Mouse (Mus musculus): ENCODE data around the gene Gm28047. TPM values are rescaled to one million over a fixed set of nuclear protein-coding genes. Genes with fewer than 3 reads are reported as not detected.
"Not testable (repeated sequence)": the region's sequence is repeated elsewhere in the genome, so short reads cannot be mapped to it uniquely, and the experiment has no call there.

Gm28047 gene
- total and polyA plus RNA-seq, 2 experiments, result not detected

DNA sequence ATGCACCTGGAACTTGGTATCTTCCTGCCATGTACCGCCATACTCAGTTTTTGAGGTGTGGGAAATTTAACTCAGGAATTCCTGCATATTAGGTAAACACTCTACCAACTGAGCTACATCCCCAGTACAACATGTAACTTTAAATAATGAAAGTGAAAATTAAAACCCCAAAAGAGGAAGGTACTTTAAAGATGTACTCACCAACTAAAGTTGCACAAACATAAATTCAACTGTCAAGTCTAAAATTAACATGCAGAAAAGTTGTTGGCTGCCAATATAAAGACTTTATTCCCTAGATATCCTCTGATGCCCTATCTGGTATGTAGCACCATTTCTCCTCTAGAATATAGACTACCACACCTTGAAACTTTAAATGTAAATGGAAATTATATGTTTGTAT is 7.2 kb downstream of the Gm28047 start:
- 88% methylated on average over 1 of the region's 1 CpGs for WGBS
- H3K4me1 ChIP-seq (ENCODE audit: control insufficient read depth, insufficient read depth, low read length), result peaks cover 11% of the 10 kb centered on the region
- no peaks in the 10 kb centered on the region for H3K27me3 ChIP-seq (ENCODE audit: control insufficient read depth, insufficient read depth, low read length)
- H3K27ac ChIP-seq (replicated peaks; ENCODE audit: insufficient read depth, low read depth, low read length), result no peak overlapping the region
- no peak for DNase-seq (ENCODE audit: extremely low read depth, low read depth, low spot score)
- TF ChIP-seq CTCF (IDR thresholded peaks at IDR 0.05; ENCODE audit: low read depth, low read length) (no peak), POLR2A (IDR thresholded peaks at IDR 0.05; ENCODE audit: extremely low read depth, insufficient read depth, low read length) (no peak)
- peaks cover 2% of the 10 kb centered on the region; the same call in 1 of the 2 replicates for H3K36me3 ChIP-seq (ENCODE audit: control insufficient read depth, insufficient read depth, low read length)
- H3K9ac ChIP-seq (ENCODE audit: low read depth, low read length), result no peak overlapping the region
- H3K4me3 ChIP-seq (ENCODE audit: insufficient read depth, low read depth, low read length), result no peak overlapping the region
- peaks cover 16% of the 10 kb centered on the region; the same call in 1 of the 2 replicates for H3K79me2 ChIP-seq (ENCODE audit: control insufficient read depth, insufficient read depth, low read length)

DNA sequence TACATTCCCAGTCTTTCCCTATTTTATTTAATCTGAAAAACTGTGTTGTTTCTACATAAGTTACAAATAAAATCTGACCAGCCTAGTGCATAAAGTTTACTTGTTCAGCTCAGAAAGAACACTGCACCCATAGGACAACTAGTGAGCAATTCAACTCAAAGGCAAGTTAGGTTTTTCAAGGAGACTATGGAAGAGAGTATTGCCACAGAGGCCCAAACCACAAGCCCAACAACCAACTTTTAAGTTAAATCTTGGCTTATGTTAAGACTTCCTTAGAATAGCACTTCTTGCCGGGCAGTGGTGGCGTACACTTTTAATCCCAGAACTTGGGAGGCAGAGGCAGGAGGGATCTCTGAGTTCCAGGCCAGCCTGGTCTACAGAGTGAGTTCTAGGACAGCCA is 8.7 kb downstream of the Gm28047 start:
- H3K27me3 ChIP-seq (ENCODE audit: control insufficient read depth, insufficient read depth, low read length), result no peaks in the 10 kb centered on the region
- H3K36me3 ChIP-seq (ENCODE audit: control insufficient read depth, insufficient read depth, low read length), result no peaks in the 10 kb centered on the region; the same call in 1 of the 2 replicates
- no peak overlapping the region for H3K4me3 ChIP-seq (ENCODE audit: insufficient read depth, low read depth, low read length)
- H3K79me2 ChIP-seq (ENCODE audit: control insufficient read depth, insufficient read depth, low read length), result peaks cover 19% of the 10 kb centered on the region
- WGBS, result 93% methylated on average over 2 of the region's 2 CpGs
- no peak overlapping the region for H3K9ac ChIP-seq (ENCODE audit: low read depth, low read length)
- no peak overlapping the region for H3K27ac ChIP-seq (replicated peaks; ENCODE audit: insufficient read depth, low read depth, low read length)
- no peak for DNase-seq (ENCODE audit: extremely low read depth, low read depth, low spot score)
- no peak for TF ChIP-seq CTCF (IDR thresholded peaks at IDR 0.05; ENCODE audit: low read depth, low read length)
- no peak for TF ChIP-seq POLR2A (IDR thresholded peaks at IDR 0.05; ENCODE audit: extremely low read depth, insufficient read depth, low read length)
- H3K4me1 ChIP-seq (ENCODE audit: control insufficient read depth, insufficient read depth, low read length), result peaks cover 7% of the 10 kb centered on the region; the same call in 1 of the 2 replicates

DNA sequence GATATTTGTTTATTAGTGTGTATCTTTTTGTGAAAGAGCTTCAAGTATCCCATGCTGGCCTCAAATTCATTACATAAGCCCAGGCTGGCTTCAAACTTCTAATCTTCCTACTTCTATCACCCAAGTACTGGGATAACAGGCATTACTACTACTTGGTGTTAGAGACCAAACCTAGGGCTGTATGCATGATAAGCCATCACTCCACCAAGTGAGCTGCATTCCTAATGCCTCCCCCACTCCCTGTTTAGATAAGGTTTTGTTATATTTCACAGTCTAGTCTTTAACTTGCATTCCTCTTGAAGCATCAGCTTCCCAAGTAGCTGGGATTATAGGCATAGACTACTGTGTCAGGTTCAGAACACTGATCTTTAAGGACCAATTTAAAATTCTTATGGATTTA is 10.6 kb downstream of the Gm28047 start:
- Histone ChIP-seq H3K9ac (ENCODE audit: low read depth, low read length) (no peak overlapping the region), H3K79me2 (ENCODE audit: control insufficient read depth, insufficient read depth, low read length) (peaks cover 10% of the 10 kb centered on the region), H3K27me3 (ENCODE audit: control insufficient read depth, insufficient read depth, low read length) (no peaks in the 10 kb centered on the region), H3K4me1 (ENCODE audit: control insufficient read depth, insufficient read depth, low read length) (peaks cover 7% of the 10 kb centered on the region; the same call in 1 of the 2 replicates), H3K27ac (replicated peaks; ENCODE audit: insufficient read depth, low read depth, low read length) (no peak overlapping the region), H3K36me3 (ENCODE audit: control insufficient read depth, insufficient read depth, low read length) (no peaks in the 10 kb centered on the region; the same call in 1 of the 2 replicates), H3K4me3 (ENCODE audit: insufficient read depth, low read depth, low read length) (no peak overlapping the region)
- TF ChIP-seq POLR2A (IDR thresholded peaks at IDR 0.05; ENCODE audit: extremely low read depth, insufficient read depth, low read length) (no peak), CTCF (IDR thresholded peaks at IDR 0.05; ENCODE audit: low read depth, low read length) (no peak)
- DNase-seq (ENCODE audit: extremely low read depth, low read depth, low spot score), result no peak

DNA sequence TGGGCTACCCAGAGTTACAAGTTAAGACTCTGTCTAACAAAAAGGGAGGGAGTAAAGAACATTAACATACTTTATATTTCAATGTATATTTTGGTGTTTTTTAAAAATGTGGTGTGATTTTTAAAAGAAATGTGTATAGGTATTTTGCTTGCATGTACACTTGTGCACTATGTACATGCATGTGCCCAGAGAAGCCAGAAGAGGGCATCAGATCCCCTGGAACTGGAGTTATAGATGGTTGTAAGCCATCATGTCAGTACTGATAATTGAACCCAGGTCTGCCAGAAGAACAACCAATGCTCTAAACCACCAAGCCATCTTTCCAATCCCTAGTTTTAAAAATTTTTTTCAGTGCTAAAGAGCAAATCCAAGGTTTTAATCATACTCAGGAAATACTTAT is 11.9 kb downstream of the Gm28047 start:
- Histone ChIP-seq H3K79me2 (ENCODE audit: control insufficient read depth, insufficient read depth, low read length) (peaks cover 10% of the 10 kb centered on the region), H3K9ac (ENCODE audit: low read depth, low read length) (no peak overlapping the region), H3K27ac (replicated peaks; ENCODE audit: insufficient read depth, low read depth, low read length) (no peak overlapping the region), H3K4me1 (ENCODE audit: control insufficient read depth, insufficient read depth, low read length) (peaks cover 7% of the 10 kb centered on the region; the same call in 1 of the 2 replicates), H3K36me3 (ENCODE audit: control insufficient read depth, insufficient read depth, low read length) (no peaks in the 10 kb centered on the region; the same call in 1 of the 2 replicates), H3K27me3 (ENCODE audit: control insufficient read depth, insufficient read depth, low read length) (no peaks in the 10 kb centered on the region), H3K4me3 (ENCODE audit: insufficient read depth, low read depth, low read length) (no peak overlapping the region)
- TF ChIP-seq CTCF (IDR thresholded peaks at IDR 0.05; ENCODE audit: low read depth, low read length), result 0 out of 2 replicates have a peak, but pooled peaks have one; percentile 5
- no peak for TF ChIP-seq POLR2A (IDR thresholded peaks at IDR 0.05; ENCODE audit: extremely low read depth, insufficient read depth, low read length)
- DNase-seq (ENCODE audit: extremely low read depth, low read depth, low spot score), result no peak

DNA sequence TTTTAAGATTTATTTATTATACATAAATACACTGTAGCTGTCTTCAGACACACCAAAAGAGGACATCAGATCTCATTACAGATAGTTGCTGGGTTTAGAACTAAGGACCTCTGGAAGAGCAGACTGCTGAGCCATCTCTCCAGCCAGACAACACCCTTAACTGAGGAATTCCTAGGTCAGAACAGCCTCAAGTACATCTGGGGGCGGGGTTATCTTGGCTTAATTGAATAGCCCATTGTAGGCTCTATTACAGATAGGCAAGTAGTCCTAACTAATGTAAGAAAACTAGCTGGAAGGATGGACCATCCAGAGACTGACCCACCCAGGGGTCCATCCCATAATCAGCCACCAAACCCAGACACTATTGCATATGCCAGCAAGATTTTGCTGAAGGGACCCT is 16.3 kb downstream of the Gm28047 start:
- not testable (repeated sequence) for H3K4me1 ChIP-seq (ENCODE audit: control insufficient read depth, insufficient read depth, low read length); H3K27ac ChIP-seq (replicated peaks; ENCODE audit: insufficient read depth, low read depth, low read length); H3K27me3 ChIP-seq (ENCODE audit: control insufficient read depth, insufficient read depth, low read length); H3K36me3 ChIP-seq (ENCODE audit: control insufficient read depth, insufficient read depth, low read length); H3K4me3 ChIP-seq (ENCODE audit: insufficient read depth, low read depth, low read length); H3K9ac ChIP-seq (ENCODE audit: low read depth, low read length); DNase-seq (ENCODE audit: extremely low read depth, low read depth, low spot score)
- H3K79me2 ChIP-seq (ENCODE audit: control insufficient read depth, insufficient read depth, low read length), result peaks cover 16% of the 10 kb centered on the region
- 85% methylated on average over 1 of the region's 1 CpGs for WGBS

DNA sequence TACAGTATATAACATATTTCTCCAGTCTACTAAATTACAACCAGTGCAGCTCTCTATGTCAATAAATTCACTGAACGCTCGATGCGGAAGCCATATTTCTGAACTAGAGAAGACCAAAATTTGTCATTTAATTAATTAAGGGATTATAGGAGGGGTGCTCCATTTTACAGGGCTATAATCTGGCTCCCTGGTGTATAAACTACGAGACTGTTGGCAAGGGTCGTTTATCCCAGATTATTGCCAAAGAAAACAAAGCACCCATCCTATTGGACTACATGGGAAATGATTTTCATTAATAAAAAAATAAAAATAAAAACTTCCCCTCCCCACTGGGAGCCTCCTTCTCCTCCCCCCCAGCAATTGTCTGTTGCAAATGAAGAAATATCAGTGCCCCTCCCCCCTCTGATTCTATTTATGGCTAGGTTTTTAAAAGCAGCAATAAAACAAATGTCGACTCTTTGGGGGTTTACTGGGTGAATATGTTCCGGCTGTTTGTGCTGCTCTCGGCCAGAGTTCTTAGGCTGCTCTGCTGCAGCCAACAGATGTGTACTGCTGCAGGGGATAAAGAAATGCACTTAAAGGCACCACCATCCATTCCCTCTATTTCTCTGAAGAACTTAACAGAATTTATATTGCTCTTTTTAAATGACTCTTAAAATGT is 30.7 kb downstream of the Gm28047 start:
- no peak for DNase-seq (ENCODE audit: extremely low read depth, low read depth, low spot score)
- Histone ChIP-seq H3K79me2 (ENCODE audit: control insufficient read depth, insufficient read depth, low read length) (peaks cover 2% of the 10 kb centered on the region; the same call in 1 of the 2 replicates), H3K4me3 (ENCODE audit: insufficient read depth, low read depth, low read length) (no peak overlapping the region), H3K4me1 (ENCODE audit: control insufficient read depth, insufficient read depth, low read length) (peaks cover 1% of the 10 kb centered on the region; the same call in 1 of the 2 replicates), H3K9ac (ENCODE audit: low read depth, low read length) (no peak overlapping the region), H3K36me3 (ENCODE audit: control insufficient read depth, insufficient read depth, low read length) (peaks cover 3% of the 10 kb centered on the region; the same call in 1 of the 2 replicates), H3K27ac (replicated peaks; ENCODE audit: insufficient read depth, low read depth, low read length) (no peak overlapping the region), H3K27me3 (ENCODE audit: control insufficient read depth, insufficient read depth, low read length) (no peaks in the 10 kb centered on the region)
- whole genome bisulfite sequencing, result 66% methylated on average over 8 of the region's 8 CpGs
- TF ChIP-seq CTCF (IDR thresholded peaks at IDR 0.05; ENCODE audit: low read depth, low read length) (no peak), POLR2A (IDR thresholded peaks at IDR 0.05; ENCODE audit: extremely low read depth, insufficient read depth, low read length) (no peak)

Data from liver, adult 2 months (tissue).